Mouse (Mus musculus) G1E (cell line): Measurements from ENCODE around the gene Fhit. TPM values are rescaled to one million over a fixed set of nuclear protein-coding genes. Genes with fewer than 3 reads are reported as not detected.

Experiments
- ATAC-seq: 2 replicates; pipeline ENCODE4 v1.8.0; 2016; ENCODE audit warnings: mild to moderate bottlenecking; ENCODE audit not compliant: insufficient number of reproducible peaks, poor library complexity, low FRiP score, severe bottlenecking; ENCODE audit errors: extremely low read depth
- DNase-seq: peaks from one replicate; pipeline ENCODE4 v3.0.0; 2012; ENCODE audit warnings: low spot score
- H3K27me3 ChIP-seq: 2 replicates; pipeline ENCODE4 v1.6.1; 2012; ENCODE audit warnings: mild to moderate bottlenecking, low read length, inconsistent platforms; ENCODE audit not compliant: insufficient read depth
- H3K36me3 ChIP-seq: replicated peaks from 2 replicates; pipeline ENCODE3; 2012; ENCODE audit warnings: mild to moderate bottlenecking, inconsistent platforms
- H3K4me1 ChIP-seq: 2 replicates; pipeline ENCODE4 v1.6.1; 2012; ENCODE audit warnings: low read depth, low read length, inconsistent platforms, mixed read lengths; ENCODE audit not compliant: insufficient read depth
- H3K4me3 ChIP-seq: 2 replicates; pipeline ENCODE4 v1.5.1; 2012; ENCODE audit warnings: low read depth, mild to moderate bottlenecking, inconsistent platforms, low read length, moderate library complexity, mixed read lengths
- H3K9me3 ChIP-seq: replicated peaks from 2 replicates; pipeline ENCODE4 v1.6.1; 2012; ENCODE audit warnings: inconsistent platforms
- CTCF ChIP-seq: IDR thresholded peaks from 2 replicates; pipeline ENCODE4 v1.5.1; 2012; ENCODE audit warnings: low read depth, low read length, inconsistent platforms, mixed read lengths
- GATA1 ChIP-seq: IDR thresholded peaks from 2 replicates; pipeline ENCODE4 v1.6.1; 2012; ENCODE audit warnings: borderline replicate concordance, low read length, inconsistent platforms, mixed read lengths
- GATA2 ChIP-seq: IDR thresholded peaks from 2 replicates; pipeline ENCODE4 v1.6.1; 2012; ENCODE audit warnings: low read depth, low read length, inconsistent platforms, borderline replicate concordance
- POLR2AphosphoS5 ChIP-seq: IDR thresholded peaks from 2 replicates; pipeline ENCODE4 v1.6.1; 2012; ENCODE audit warnings: low read depth, low read length, inconsistent platforms; ENCODE audit not compliant: insufficient replicate concordance
- TAL1 ChIP-seq: conservative IDR thresholded peaks from 2 replicates; pipeline ENCODE4 v1.6.1; 2012; ENCODE audit warnings: low read depth, low read length, inconsistent platforms, mixed read lengths
- polyA plus RNA-seq: library from polyadenylated mRNA; stranded (reverse); fragments of >175 nt; gene quantifications from 2 replicates; pipeline ENCODE4 v1.2.3, GENCODE M21; 2012
- total RNA-seq, 2 experiments: library from RNA; stranded (forward) in 1 of 2; stranded (reverse) in 1 of 2; fragments of 200-1000 nt in 1 of 2; fragments of >200 nt in 1 of 2; fragmentation: Nextera tagmentation in 1 of 2; gene quantifications; 2 replicates each; pipeline ENCODE4 v1.2.3; 2014 to 2017

Gene Fhit
- total and polyA plus RNA-seq, 3 experiments: not detected

- H3K4me3 ChIP-seq: no peak overlapping the region
- TF ChIP-seq GATA2: no peak
- no peak for TF ChIP-seq POLR2AphosphoS5
- no peak for TF ChIP-seq TAL1
- H3K4me1 ChIP-seq: no peaks in the 10 kb centered on the region
- H3K36me3 ChIP-seq: no peaks in the 10 kb centered on the region
- H3K9me3 ChIP-seq: no peaks in the 10 kb centered on the region
- ATAC-seq (no peak), DNase-seq (no peak)
- no peaks in the 10 kb centered on the region for H3K27me3 ChIP-seq
These were observed 10.1 kb downstream of the Fhit start for GRCm38 (mm10) chr14:11151634-11152321.

GRCm38 (mm10) chr14:11133787-11134735 lies 27.8 kb downstream of the Fhit start:
- no peaks in the 10 kb centered on the region for H3K27me3 ChIP-seq
- no peak for DNase-seq
- TF ChIP-seq TAL1 (no peak), POLR2AphosphoS5 (no peak), CTCF (no peak), GATA2 (no peak), GATA1 (no peak)
- no peak overlapping the region for H3K4me3 ChIP-seq
- H3K9me3 ChIP-seq: peaks cover 2% of the 10 kb centered on the region; the same call in 1 of the 2 replicates
- ATAC-seq: no peak
- H3K36me3 ChIP-seq: no peaks in the 10 kb centered on the region
- no peaks in the 10 kb centered on the region for H3K4me1 ChIP-seq

GRCm38 (mm10) chr14:11132637-11133474 lies 29.0 kb downstream of the Fhit start:
- H3K27me3 ChIP-seq: no peaks in the 10 kb centered on the region
- TF ChIP-seq TAL1 (no peak), POLR2AphosphoS5 (no peak), GATA2 (no peak), GATA1 (no peak), CTCF (no peak)
- H3K4me3 ChIP-seq: no peak overlapping the region
- no peaks in the 10 kb centered on the region for H3K4me1 ChIP-seq
- DNase-seq (no peak), ATAC-seq (no peak)
- H3K36me3 ChIP-seq: no peaks in the 10 kb centered on the region
- peaks cover 2% of the 10 kb centered on the region; the same call in 1 of the 2 replicates for H3K9me3 ChIP-seq

GRCm38 (mm10) chr14:11125096-11125495 lies 36.7 kb downstream of the Fhit start:
- H3K4me1 ChIP-seq: no peaks in the 10 kb centered on the region
- ATAC-seq: no peak
- no peaks in the 10 kb centered on the region for H3K27me3 ChIP-seq
- TF ChIP-seq GATA2 (no peak), TAL1 (no peak), GATA1 (no peak), POLR2AphosphoS5 (no peak), CTCF (no peak)
- no peaks in the 10 kb centered on the region for H3K36me3 ChIP-seq
- H3K9me3 ChIP-seq: no peaks in the 10 kb centered on the region
- no peak overlapping the region for H3K4me3 ChIP-seq
- DNase-seq: no peak

GRCm38 (mm10) chr14:11119076-11119475 lies 42.8 kb downstream of the Fhit start:
- ATAC-seq (no peak), DNase-seq (no peak)
- H3K36me3 ChIP-seq: no peaks in the 10 kb centered on the region
- no peaks in the 10 kb centered on the region for H3K4me1 ChIP-seq
- H3K9me3 ChIP-seq: no peaks in the 10 kb centered on the region
- no peaks in the 10 kb centered on the region for H3K27me3 ChIP-seq
- TF ChIP-seq CTCF (no peak), GATA1 (no peak), TAL1 (no peak), POLR2AphosphoS5 (no peak), GATA2 (no peak)
- no peak overlapping the region for H3K4me3 ChIP-seq
